Mouse (Mus musculus) bone marrow, adult 2 months (tissue): ENCODE data around the gene Gria4.

Experiments
- CTCF ChIP-seq: fragments of 200-500 bp; IDR thresholded peaks from 2 replicates; pipeline ENCODE4 v1.5.1; 2011; ENCODE audit warnings: low read length, control low read depth; ENCODE audit not compliant: control insufficient read depth, insufficient read depth
- POLR2A ChIP-seq: fragments of 200-500 bp; IDR thresholded peaks from 2 replicates; pipeline ENCODE4 v1.6.1; 2011; ENCODE audit warnings: low read depth, mild to moderate bottlenecking, control low read depth, low read length, borderline replicate concordance; ENCODE audit not compliant: control insufficient read depth

- no peak for TF ChIP-seq POLR2A
- no peak for TF ChIP-seq CTCF
Observed at GRCm38 (mm10) chr9:4458193-4458592, 337.8 kb downstream of the Gria4 start.
